Mouse (Mus musculus) left cerebral cortex, postnatal 36 days (tissue): ENCODE measurements around the gene Stard3. TPM values are rescaled to one million over a fixed set of nuclear protein-coding genes. Genes with fewer than 3 reads are reported as not detected.

Experiments used
- DNase-seq, 2 experiments: peaks; one replicate each; pipeline ENCODE4 v3.0.0; 2021 to 2022; ENCODE audit warnings: low spot score in 2 of 2, mixed read lengths in 1 of 2
- intact Hi-C: fragments of 180-260 bp; cut with DNase I; formaldehyde crosslinking; loops from one replicate; pipeline ENCODE4 v1.15.1; 2025
- total RNA-seq, 2 experiments: library from RNA; stranded (reverse); gene quantifications; 2 replicates each; pipeline ENCODE4 v1.2.3; 2021

The Stard3 gene
- total RNA-seq, 2 experiments from 2014 or later: 35.9 to 39.3 TPM

- intact Hi-C loops: no loop called here
- peak; percentile 55 to 69 for DNase-seq
Measured at GRCm38 (mm10) chr11:98328371-98329069, 29.6 kb upstream of the Stard3 start.

DNA sequence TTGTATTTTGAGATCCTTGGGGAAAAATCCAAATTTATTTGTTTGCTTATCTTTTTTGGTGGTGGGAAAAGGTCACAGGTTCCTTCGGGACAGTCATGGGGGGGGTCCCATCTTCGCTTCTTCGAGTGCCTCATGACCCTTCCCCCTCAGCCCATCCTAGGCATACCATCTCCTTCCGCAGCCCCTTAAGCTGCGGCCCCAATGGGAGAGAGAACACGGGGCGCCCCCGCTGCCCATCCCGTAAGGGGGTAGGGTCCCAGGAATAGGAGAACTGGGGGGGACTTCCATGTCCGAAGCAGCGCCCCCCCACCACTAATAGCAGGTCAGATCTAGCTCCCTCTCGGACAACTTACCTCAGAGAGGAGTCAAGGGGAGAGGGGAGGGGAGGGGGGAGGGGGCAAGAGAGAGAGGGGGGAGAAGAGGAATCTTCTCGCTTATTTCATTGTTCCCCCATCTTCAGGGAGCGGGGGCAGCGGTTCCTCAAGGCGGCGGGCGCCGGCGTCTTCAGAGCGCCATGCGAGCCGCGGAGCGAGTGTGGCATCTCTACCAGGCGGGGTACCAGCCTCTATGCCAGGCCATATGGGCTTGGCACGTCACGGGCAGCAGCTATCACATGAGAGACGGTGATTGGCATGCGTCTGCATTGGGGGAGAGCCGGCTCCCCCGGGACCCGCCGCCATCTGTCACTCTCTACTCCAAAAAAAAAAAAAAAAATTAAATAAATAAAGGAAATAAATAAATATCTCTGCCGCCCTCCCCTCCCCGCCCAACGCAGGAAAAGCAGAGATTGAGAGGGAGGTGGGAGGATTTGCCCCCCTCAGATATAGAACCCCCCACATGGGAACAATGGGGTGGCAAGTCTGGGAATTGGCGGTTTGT is 28.8 kb upstream of the Stard3 start, which contains the start of gene Neurod2:
TSS of gene Neurod2 (minus strand) at position 568 of the 879 bp plus-strand sequence.
- DNase-seq: peak; percentile 80 to 85
- intact Hi-C loops: no loop called here

GRCm38 (mm10) chr11:98329960-98330744 is 28.0 kb upstream of the Stard3 start:
- DNase-seq: peak in 1 of 2 experiments; percentile 46
- intact Hi-C loops: loop anchor here (10.0 kb wide), 1 partner anchor 215 kb away; the partner anchor contains the start of gene Ikzf3

DNA sequence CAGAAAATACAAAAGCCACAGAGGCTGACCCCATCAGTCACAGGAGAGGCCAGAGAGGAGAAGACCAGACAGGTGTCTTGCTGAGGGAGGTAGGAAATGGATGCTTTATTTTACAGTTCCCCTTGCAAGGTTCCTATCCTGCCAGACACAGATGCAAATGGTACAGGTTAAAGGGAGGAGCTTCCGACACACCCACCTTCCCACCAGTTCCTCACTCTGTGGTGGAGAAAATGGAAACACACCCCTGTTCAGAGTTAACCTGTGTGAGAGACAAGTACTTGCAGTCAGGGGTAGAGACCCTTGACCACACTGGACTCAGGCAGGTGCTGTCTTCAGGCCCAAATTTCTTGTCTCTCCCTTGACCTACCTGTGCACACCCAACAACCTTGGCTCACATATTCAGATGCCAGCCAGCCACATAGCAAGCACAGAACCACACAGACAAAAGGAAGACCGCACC is 27.4 kb upstream of the Stard3 start:
- no peak for DNase-seq
- intact Hi-C loops: loop anchor here (10.0 kb wide), 1 partner anchor 214 kb away; the partner anchor contains the start of gene Ikzf3

GRCm38 (mm10) chr11:98331401-98331800 is 26.8 kb upstream of the Stard3 start:
- intact Hi-C loops: loop anchor here (10.0 kb wide), 1 partner anchor 213 kb away; the partner anchor contains the start of gene Ikzf3
- no peak for DNase-seq

DNA sequence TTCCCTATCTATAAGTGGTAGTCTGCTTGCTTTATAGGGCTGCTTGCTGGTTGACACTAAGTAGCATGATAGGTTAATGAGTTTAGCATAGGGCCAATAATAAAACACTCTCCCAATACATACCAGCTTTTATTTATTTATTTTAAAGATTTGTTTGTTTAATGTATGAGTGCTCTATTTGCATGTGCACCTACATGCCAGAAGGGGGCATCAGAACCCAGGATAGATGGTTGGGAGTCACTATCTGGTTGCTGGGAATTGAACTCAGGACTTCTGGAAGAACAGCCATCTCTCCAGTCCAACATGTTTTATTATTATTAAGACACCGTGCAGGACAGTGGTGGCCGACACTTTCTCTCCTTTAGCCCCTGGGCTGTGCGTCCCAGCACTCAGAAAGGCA is 26.0 kb upstream of the Stard3 start:
- no peak for DNase-seq
- intact Hi-C loops: loop anchor here (10.0 kb wide), 1 partner anchor 213 kb away; the partner anchor contains the start of gene Ikzf3

DNA sequence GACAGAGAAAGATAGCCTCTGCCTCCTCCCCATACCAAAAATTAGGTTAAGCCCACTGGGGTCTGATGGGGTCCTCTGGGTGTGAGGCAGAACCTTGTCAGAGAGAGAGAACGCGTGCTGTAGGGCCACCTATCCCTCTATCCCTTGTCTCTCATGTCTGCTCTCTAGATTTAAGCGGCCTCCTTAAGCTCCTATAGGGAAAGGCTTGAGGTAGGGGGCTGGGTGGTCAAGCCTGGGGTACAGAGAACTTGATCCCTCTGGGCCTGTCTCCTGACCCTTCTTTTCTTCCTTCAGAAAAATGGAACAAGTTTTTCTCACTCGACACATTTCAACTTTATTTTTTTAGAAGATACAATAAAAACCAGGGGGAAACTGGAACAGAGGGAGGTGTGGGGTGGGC is 25.3 kb upstream of the Stard3 start:
- no peak for DNase-seq
- intact Hi-C loops: loop anchor here (10.0 kb wide), 1 partner anchor 212 kb away; the partner anchor contains the start of gene Ikzf3

- DNase-seq: peak; percentile 52 to 67
- intact Hi-C loops: loop anchor here (10.0 kb wide), 1 partner anchor 212 kb away; the partner anchor contains the start of gene Ikzf3
Measured at GRCm38 (mm10) chr11:98333263-98333696, 24.9 kb upstream of the Stard3 start.

- peak; percentile 50 to 65 for DNase-seq
- intact Hi-C loops: loop anchor here (10.0 kb wide), 1 partner anchor 211 kb away; the partner anchor contains the start of gene Ikzf3
Measured at GRCm38 (mm10) chr11:98333981-98334741, 24.0 kb upstream of the Stard3 start.

DNA sequence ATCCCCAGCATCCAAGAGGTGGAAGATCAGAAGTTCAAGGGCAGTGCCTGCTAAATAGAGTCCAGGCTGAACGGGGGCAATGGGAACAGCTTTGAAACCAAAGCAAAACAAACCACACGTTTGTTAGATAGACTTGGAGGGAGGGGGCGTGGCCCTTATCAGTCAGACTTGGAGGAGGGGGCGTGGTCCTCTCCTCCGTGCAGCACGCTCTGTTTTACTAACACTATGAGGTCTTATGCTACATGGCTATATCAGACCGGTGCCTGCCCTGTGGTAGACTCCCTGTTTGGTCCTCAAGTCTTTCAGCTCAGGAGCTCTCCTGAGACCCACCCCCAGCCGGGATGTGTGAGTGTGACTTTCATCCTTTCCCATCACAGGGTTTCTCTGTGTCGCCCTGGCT is 22.9 kb upstream of the Stard3 start:
- intact Hi-C loops: loop anchor here (10.0 kb wide), 1 partner anchor 210 kb away; the partner anchor contains the start of gene Ikzf3
- no peak for DNase-seq

GRCm38 (mm10) chr11:98336245-98337107 is 21.7 kb upstream of the Stard3 start:
- intact Hi-C loops: loop anchor here (10.0 kb wide), 1 partner anchor 208 kb away; the partner anchor contains the start of gene Ikzf3
- no peak for DNase-seq

DNA sequence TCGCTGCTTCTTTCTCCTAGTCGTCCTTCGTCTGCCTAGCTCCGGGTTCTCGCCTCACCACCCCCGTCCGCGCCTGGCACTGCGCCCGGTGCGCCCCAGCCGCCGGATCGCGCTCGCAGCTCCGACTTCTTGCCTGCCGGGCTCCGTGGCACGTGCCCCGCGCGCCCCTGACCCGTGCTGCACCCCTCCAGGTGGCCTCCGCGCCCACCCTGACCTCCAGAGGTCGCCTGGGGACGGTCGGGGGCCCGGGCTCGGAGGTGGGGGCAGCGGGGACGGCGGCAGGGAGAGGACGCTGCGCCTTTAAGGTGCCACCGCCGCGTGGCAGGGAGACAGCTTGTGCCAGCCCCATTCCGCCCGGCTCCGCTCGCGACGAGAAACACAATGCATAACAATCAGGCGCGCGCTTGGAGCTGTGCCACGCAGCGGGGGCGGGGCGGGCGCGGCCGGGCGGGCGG is 19.6 kb upstream of the Stard3 start:
- intact Hi-C loops: loop anchor here (10.0 kb wide), 1 partner anchor 206 kb away; the partner anchor contains the start of gene Ikzf3
- peak; percentile 89 to 95 for DNase-seq

- peak; percentile 46 to 49 for DNase-seq
- intact Hi-C loops: loop anchor here (10.0 kb wide), 1 partner anchor 206 kb away; the partner anchor contains the start of gene Ikzf3
Measured at GRCm38 (mm10) chr11:98339071-98339501, 19.1 kb upstream of the Stard3 start.

- no peak for DNase-seq
- intact Hi-C loops: loop anchor here (5.0 to 10.0 kb wide), 2 partner anchors 98 to 205 kb away; partner anchors contain the start of genes Ikzf3 and Mien1
Measured at GRCm38 (mm10) chr11:98339679-98340287, 18.4 kb upstream of the Stard3 start.

DNA sequence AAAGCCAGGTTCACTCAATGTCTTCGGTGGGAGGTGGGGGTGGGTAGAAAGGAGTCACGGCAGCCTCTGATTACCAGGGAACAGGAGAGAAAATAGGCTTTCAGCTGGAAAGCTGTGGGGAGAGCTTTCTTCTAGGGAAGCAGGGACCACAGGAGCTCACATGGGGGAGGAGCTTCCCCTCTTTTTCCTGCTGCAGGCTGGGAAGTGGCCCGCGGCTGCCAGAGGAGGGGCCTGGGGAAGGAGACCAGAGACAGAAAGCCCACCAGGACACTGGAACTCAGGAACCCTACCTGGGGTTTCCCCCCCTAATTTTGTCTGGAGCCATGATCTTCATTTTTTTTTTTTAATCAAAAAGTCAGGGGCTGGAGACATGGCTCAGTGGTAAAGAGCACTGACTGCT is 17.6 kb upstream of the Stard3 start:
- DNase-seq: no peak
- intact Hi-C loops: loop anchor here (5.0 kb wide), 1 partner anchor 97 kb away; the partner anchor contains the start of gene Mien1

DNA sequence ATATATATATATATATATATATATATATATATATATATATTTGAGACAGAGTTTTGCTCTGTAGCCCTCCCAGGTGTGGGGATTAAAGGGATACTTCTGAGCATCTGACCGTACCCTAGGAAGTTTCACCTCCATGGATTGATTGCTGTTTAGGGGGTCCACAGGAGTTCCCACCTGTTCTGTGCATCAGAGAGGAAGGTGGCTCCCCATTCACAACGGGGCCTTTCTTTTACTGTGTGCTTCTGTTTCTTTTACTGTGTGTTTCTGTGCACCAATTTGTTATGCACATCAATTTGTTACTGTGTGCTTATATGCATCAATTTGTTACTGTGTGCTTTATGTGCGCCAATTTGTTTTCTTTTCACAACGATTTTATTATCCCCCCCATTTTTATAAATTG is 17.0 kb upstream of the Stard3 start:
- intact Hi-C loops: loop anchor here (5.0 kb wide), 1 partner anchor 96 kb away; the partner anchor contains the start of gene Mien1
- DNase-seq: no peak
